Mouse (Mus musculus): ENCODE measurements around the gene Klrd1.
"Not testable (repeated sequence)": the region's sequence is repeated elsewhere in the genome, so short reads cannot be mapped to it uniquely, and the experiment has no call there.

Gene Klrd1

DNA sequence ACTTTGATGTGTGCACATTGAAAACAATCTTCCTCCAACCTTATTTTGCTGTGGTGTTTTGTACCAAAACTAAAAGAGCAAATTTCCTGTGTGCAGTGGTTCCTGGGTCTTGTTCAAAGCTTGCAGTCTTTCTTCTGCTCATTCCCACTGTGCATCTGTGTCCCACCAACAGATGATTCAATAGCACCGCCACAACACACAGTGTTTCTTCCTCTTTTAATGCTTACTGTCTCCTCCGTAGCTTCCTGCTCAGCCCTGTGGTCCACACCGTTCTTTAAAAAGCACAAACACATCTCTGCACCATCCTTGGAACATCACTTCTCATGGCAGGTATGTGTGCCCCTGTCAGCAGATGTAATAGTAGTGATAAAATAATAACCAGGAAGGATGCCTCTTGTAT is at the start of gene Klrd1:
Gene Klrd1, plus strand, starts transcription at position 275 of the 400 bp plus-strand sequence.
- peak; percentile 4 to 6 for DNase-seq

DNA sequence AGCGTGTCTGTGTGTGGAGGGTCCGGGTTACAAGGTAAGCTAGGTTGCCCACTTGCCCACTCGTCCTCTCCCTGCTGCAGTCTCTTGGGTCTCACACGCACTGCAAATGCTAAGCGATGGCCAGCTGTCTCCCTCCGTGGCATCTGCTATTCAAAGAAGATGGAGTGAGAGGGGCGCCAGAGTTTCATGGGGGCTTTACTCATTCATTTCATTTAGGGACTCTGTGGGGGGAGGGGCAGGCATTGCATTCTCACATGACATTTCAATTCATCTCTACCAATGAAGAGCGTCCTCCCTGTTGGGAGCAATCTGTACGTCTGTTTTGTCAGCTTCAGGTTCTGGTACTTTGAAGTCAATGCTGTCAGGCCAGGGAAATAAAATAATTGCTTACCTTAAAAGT is 49.7 kb upstream of the Klrd1 start:
- no peak for DNase-seq

DNA sequence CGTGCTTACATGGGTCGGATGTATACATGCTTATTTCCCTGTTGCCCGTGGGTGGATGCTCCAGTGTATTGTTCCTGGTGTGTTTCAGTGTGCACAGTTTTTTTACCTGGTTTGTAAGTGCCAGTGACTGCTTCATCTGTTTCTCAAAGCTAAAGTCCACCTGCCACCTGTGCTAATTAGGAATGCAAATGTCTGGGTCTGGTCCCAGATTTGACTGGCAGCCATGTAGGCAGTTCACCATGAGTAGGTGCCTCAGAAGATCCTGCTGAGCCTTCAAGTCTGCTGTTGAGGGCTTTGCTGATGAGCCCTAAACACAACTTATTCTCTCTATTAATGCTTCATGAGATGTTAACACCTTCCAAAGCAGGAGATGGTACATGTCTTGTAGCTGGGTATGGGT is 49.0 kb upstream of the Klrd1 start:
- DNase-seq = no peak

DNA sequence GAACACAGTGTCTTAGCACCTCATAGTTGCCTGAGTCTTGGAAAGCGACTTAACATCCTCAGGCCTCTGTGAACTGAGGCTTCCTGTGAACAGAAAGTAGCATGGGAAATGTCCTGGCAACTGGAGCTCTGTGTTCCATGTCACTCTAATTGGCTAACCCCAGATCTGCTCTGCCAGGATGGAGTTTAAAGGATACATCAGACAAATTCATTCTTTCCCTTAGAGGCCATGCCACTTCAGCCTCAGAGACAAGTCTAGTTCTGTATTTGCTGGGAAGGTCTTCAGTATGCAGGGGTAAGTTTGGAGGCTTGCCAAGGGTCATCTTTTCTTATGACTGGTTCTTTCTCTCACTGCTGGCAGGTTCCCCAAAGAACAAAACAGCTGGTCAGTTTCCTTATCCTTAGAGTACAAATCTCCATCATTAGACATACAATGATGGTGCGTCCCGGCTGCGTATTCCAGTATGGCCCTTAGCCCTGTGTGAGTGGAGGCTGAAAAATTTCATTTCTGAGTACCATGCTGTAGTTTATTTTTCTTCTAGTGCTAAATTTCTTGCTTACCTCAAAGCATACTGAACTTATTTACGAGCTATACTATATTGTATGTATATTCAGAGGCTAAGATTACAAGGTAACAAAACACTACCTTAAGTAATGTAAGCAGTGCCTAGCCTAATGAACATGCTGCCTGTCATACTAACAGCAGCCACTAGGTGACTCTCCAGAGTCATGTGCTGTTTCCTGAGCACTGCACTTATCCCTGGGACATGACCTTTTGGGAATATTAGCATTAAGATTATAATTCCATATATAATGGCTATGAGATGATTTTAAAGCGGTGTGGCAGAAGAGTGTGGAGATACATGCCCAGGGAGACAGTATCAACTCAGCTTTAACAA is 47.6 kb upstream of the Klrd1 start:
- DNase-seq = peak; percentile 35 to 39

- DNase-seq = no peak
Measured at GRCm38 (mm10) chr6:129547277-129547676, 44.3 kb upstream of the Klrd1 start.

- DNase-seq = no peak
Measured at GRCm38 (mm10) chr6:129548009-129548408, 43.6 kb upstream of the Klrd1 start.

DNA sequence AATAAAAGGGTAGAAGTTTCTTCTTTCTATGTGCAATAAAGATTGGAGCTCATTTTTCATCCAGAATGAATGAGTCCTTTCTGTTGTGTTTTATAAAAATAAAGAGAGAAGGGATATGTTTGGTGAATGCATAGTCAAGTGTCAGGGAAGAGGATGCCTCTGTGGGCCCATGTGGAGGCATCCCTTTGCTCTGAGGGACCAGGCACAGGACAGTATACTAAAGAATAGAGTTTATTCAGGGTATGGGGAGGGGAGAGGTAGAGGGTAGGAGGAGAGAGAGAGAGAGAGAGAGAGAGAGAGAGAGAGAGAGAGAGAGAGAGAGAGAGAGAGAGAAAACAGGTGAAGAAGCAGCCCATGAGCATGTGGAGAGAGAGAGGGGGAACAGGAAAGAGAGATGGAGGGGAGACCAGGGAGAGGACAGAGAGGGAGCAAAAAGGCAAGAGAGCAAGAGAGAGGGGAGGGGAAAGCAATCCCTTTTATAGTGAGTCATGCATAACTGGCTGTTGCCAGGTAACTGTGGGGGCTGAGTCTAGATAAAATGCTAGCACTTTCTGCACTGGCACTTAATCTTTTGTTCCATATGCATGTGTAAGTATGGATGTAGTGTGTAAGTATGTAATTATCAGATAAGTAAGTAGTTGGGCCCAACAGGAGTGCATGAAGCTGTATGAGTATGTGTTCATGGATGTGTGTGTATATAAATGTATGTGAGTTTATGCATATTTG is 34.1 kb upstream of the Klrd1 start:
- no peak for DNase-seq

GRCm38 (mm10) chr6:129558946-129559640 is 32.5 kb upstream of the Klrd1 start:
- peak; percentile 51 to 64 for DNase-seq

DNA sequence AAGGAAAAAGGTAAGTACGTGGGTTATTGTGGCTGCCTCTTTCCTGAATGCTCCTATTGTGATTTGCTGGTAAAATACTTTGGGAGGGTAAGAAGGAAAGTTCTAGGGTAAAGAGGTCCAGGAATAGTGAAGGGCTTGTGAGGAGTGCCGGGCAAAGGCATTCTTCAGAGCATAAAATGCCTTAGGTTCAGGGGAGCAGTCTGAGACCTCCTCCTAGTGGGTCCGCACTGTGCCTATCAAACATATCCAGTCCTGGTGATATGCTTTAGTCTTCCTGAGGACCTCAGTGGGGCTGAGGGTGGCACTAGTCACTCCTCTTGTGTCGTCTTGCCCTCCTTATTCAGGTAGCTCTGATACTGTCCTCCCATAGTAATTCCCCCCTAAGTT is 31.9 kb upstream of the Klrd1 start:
- no peak for DNase-seq

- DNase-seq = no peak
Measured at GRCm38 (mm10) chr6:129565257-129565656, 26.3 kb upstream of the Klrd1 start.

GRCm38 (mm10) chr6:129575315-129575714 is 16.3 kb upstream of the Klrd1 start:
- DNase-seq = no peak

GRCm38 (mm10) chr6:129577605-129578004 is 14.0 kb upstream of the Klrd1 start, which contains the start of gene Klre1:
Klre1 (plus strand) TSS chr6:129577905.
- DNase-seq = no peak

GRCm38 (mm10) chr6:129581274-129581673 is 10.3 kb upstream of the Klrd1 start:
- no peak for DNase-seq

GRCm38 (mm10) chr6:129581896-129582295 is 9.7 kb upstream of the Klrd1 start:
- no peak for DNase-seq

- no peak for DNase-seq
Measured at GRCm38 (mm10) chr6:129583014-129583413, 8.6 kb upstream of the Klrd1 start.

GRCm38 (mm10) chr6:129608372-129608771 is 16.8 kb downstream of the Klrd1 start:
- DNase-seq = no peak

DNA sequence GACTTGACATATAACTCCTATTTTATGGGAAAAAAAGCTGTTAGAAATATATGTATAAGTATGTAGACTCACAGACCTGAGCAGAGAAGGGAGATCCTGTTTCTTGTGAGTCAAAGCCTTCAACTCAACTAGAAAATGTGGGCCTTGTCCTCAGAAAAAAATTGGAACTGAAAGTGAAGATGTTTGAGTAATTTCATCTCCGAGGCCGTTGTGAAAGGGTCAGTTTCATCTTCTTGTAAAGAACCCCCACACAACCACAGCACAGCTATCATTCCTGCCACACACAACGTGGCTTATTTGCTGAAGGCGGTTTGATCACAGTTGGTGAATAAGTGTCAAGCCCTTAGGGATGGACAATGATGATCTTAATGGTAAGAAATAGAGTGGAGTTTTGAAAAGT is 32.2 kb downstream of the Klrd1 start, which contains the start of gene Klrk1:
Gene Klrk1, minus strand, starts transcription at position 130 of the 400 bp plus-strand sequence.
- no peak for DNase-seq

- DNase-seq = not testable (repeated sequence)
Measured at GRCm38 (mm10) chr6:129631046-129631445, 39.5 kb downstream of the Klrd1 start.

DNA sequence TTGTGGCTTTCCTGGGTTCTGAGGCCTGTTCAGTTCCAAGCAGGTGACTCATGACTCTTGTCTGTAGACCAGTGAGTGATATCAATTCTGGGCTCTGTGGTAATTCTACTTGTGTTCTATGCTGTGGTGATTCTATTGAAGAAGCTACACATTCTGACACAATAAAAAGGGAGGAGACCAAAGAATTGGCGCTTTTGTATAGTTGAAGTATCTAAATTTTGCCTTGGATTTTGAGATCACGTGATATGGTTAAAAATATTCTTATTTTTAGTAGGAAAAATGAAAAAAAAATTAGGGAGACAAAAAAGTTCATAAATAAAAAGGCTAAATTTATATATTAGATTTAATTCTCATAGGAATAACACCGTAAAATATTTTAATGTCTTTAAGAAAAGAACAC is 51.7 kb downstream of the Klrd1 start, which contains the start of gene Klrc3:
Gene Klrc3, minus strand, starts transcription at position 101 of the 400 bp plus-strand sequence.
- not testable (repeated sequence) for DNase-seq

DNA sequence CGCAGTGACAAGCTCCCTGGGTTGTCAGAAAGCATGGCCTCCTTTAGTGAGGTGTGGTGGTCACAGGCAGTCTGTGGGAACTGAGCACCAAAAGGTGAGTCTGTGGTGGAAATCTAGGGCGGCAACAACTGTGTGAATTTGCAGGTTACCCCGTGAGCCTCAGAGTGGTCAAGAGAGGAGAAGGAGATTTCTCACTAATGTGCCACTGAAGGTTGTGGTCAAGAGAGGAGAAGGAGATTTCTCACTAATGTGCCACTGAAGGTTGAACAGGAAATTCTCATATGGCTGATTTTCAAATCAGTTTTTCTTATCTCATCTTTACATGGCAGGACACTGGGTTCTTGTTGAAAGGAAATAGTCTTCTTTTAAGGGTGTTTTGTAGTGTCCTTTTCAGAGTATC is 52.5 kb downstream of the Klrd1 start:
- DNase-seq = not testable (repeated sequence)

All from thymus, postnatal 36 days (tissue).